Mouse (Mus musculus) ES-E14 (cell line): ENCODE measurements around the gene Dnajc15. TPM values are rescaled to one million over a fixed set of nuclear protein-coding genes. Genes with fewer than 3 reads are reported as not detected.
"Not testable (repeated sequence)": the region's sequence is repeated elsewhere in the genome, so short reads cannot be mapped to it uniquely, and the experiment has no call there.

ENCODE experiments used
- DNase-seq: peaks from one replicate; pipeline ENCODE4 v3.0.0-alpha.2; 2013; ENCODE audit warnings: low read depth, low spot score
- H3K27ac ChIP-seq: 2 replicates; pipeline ENCODE4 v1.5.1; 2012; ENCODE audit warnings: low read depth, mild to moderate bottlenecking, low read length, moderate library complexity, mixed read lengths; ENCODE audit not compliant: poor library complexity, insufficient read depth, severe bottlenecking
- H3K36me3 ChIP-seq: 2 replicates; pipeline ENCODE4 v1.6.1; 2012; ENCODE audit warnings: mild to moderate bottlenecking, low read length, moderate library complexity, mixed read lengths; ENCODE audit not compliant: control insufficient read depth, poor library complexity, insufficient read depth, severe bottlenecking
- H3K4me1 ChIP-seq, 2 experiments: fragments of 150-350 bp in 1 of 2; sonication (generic) in 1 of 2; 2 replicates each; pipeline ENCODE4 v1.6.1; 2012; ENCODE audit warnings: low read length in 2 of 2, mild to moderate bottlenecking in 1 of 2, mixed read lengths in 1 of 2; ENCODE audit not compliant: control insufficient read depth in 2 of 2, insufficient read depth in 2 of 2, poor library complexity in 1 of 2
- H3K4me3 ChIP-seq, 2 experiments: fragments of 150-350 bp in 1 of 2; sonication (generic) in 1 of 2; 2 replicates each; pipeline ENCODE4 v1.5.1; 2012; ENCODE audit warnings: low read length in 2 of 2, low read depth in 1 of 2, mild to moderate bottlenecking in 1 of 2, mixed read lengths in 1 of 2; ENCODE audit not compliant: insufficient read depth in 1 of 2, poor library complexity in 1 of 2, severe bottlenecking in 1 of 2
- H3K9ac ChIP-seq: 2 replicates; pipeline ENCODE4 v1.6.1; 2012; ENCODE audit warnings: low read depth, mild to moderate bottlenecking, low read length, mixed read lengths; ENCODE audit not compliant: poor library complexity, insufficient read depth, severe bottlenecking
- H3K9me3 ChIP-seq: fragments of 150-350 bp; sonication (generic); 2 replicates; pipeline ENCODE4 v1.6.1; 2012; ENCODE audit warnings: low read depth, mild to moderate bottlenecking, low read length; ENCODE audit not compliant: control insufficient read depth, insufficient read depth
- CHD2 ChIP-seq: IDR thresholded peaks from 2 replicates; pipeline ENCODE4 v1.6.1; 2014; ENCODE audit warnings: mild to moderate bottlenecking, low read depth, low read length, inconsistent platforms
- HCFC1 ChIP-seq: IDR thresholded peaks from 2 replicates; pipeline ENCODE4 v1.6.1; 2012; ENCODE audit warnings: low read length, inconsistent platforms, borderline replicate concordance; ENCODE audit not compliant: insufficient read depth
- MAFK ChIP-seq: IDR thresholded peaks from 2 replicates; pipeline ENCODE4 v1.6.1; 2014; ENCODE audit warnings: mild to moderate bottlenecking, low read depth, low read length, inconsistent platforms; ENCODE audit not compliant: insufficient read depth
- ZC3H11A ChIP-seq: IDR thresholded peaks from 2 replicates; pipeline ENCODE4 v1.6.1; 2012; ENCODE audit warnings: low read depth, mild to moderate bottlenecking, inconsistent platforms, low read length, borderline replicate concordance
- ZNF384 ChIP-seq: IDR thresholded peaks from 2 replicates; pipeline ENCODE4 v1.6.1; 2012; ENCODE audit warnings: low read depth, low read length, inconsistent platforms
- in situ Hi-C, 2 experiments: fragments of 600-800 bp; cut with MboI; formaldehyde crosslinking; loops; one replicate each; pipeline ENCODE4 v1.15.1; 2025; ENCODE audit warnings: low sequenced_read_pairs in 2 of 2, inconsistent platforms in 1 of 2; ENCODE audit not compliant: unreplicated experiment in 2 of 2
- total RNA-seq: library from RNA; depleted of rRNA; stranded (reverse); fragments of 300-350 nt; gene quantifications from 2 replicates; pipeline ENCODE4 v1.2.3, GENCODE M21; 2012

The Dnajc15 gene
- total RNA-seq, 1 experiment, result 37.9 TPM

GRCm38 (mm10) chr14:77889911-77890310 lies 15.0 kb upstream of the Dnajc15 start:
- Histone ChIP-seq H3K4me3 (no peak overlapping the region), H3K36me3 (no peaks in the 10 kb centered on the region), H3K4me1 (no peaks in the 10 kb centered on the region), H3K9ac (no peak overlapping the region), H3K27ac (no peak overlapping the region), H3K9me3 (no peaks in the 10 kb centered on the region)
- peak; percentile 11 for DNase-seq
- TF ChIP-seq MAFK, result peak; percentile 59; the same call in 1 of the 2 replicates
- TF ChIP-seq ZNF384, result no peak
- TF ChIP-seq CHD2, result no peak
- TF ChIP-seq ZC3H11A, result no peak
- in situ Hi-C loops, result loop anchor here in 1 of 2 experiments (5.0 kb wide), 1 partner anchor 48 kb away; no protein-coding TSS in a partner anchor

GRCm38 (mm10) chr14:77886941-77887340 lies 12.0 kb upstream of the Dnajc15 start:
- Histone ChIP-seq H3K4me1 (no peaks in the 10 kb centered on the region), H3K9ac (no peak overlapping the region), H3K36me3 (no peaks in the 10 kb centered on the region), H3K9me3 (no peaks in the 10 kb centered on the region), H3K4me3 (no peak overlapping the region), H3K27ac (no peak overlapping the region)
- TF ChIP-seq ZC3H11A, result no peak
- no peak for TF ChIP-seq CHD2
- no peak for TF ChIP-seq MAFK
- no peak for TF ChIP-seq ZNF384
- no peak for TF ChIP-seq HCFC1
- in situ Hi-C loops, result no loop called here
- no peak for DNase-seq

- Histone ChIP-seq H3K9me3 (no peaks in the 10 kb centered on the region), H3K36me3 (no peaks in the 10 kb centered on the region), H3K27ac (no peak overlapping the region), H3K4me1 (no peaks in the 10 kb centered on the region), H3K9ac (no peak overlapping the region), H3K4me3 (no peak overlapping the region)
- no peak for DNase-seq
- in situ Hi-C loops, result no loop called here
- TF ChIP-seq MAFK (no peak), CHD2 (no peak), ZNF384 (no peak), ZC3H11A (no peak), HCFC1 (no peak)
Measured at GRCm38 (mm10) chr14:77886376-77886775, 11.5 kb upstream of the Dnajc15 start.

DNA sequence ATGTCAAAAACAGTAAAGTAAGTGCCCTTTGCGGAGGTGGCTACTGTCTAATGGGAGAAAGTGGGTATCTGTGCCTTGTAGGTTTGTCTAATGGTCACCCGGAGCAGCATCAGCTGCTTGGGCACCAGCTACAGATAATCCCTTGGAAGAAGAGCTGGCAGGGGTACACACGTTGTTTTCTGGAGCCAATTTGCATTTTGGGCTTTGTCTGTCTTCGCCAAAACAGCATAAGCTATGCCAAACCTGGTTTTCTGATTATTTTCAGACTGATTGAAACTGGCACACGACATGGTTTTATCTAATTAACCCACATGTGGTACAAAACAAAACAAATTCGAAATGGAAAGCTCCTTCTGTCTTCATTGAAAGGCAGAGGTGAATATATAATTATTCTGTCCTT lies 7.7 kb upstream of the Dnajc15 start:
- no peaks in the 10 kb centered on the region for H3K36me3 ChIP-seq
- H3K4me3 ChIP-seq, result no peak overlapping the region
- H3K27ac ChIP-seq, result no peak overlapping the region
- in situ Hi-C loops, result no loop called here
- H3K9me3 ChIP-seq, result no peaks in the 10 kb centered on the region
- DNase-seq, result no peak
- TF ChIP-seq ZNF384 (no peak), ZC3H11A (no peak)
- H3K4me1 ChIP-seq, result no peaks in the 10 kb centered on the region
- H3K9ac ChIP-seq, result no peak overlapping the region

- Histone ChIP-seq H3K9me3 (no peaks in the 10 kb centered on the region), H3K4me1 (no peaks in the 10 kb centered on the region), H3K36me3 (no peaks in the 10 kb centered on the region), H3K4me3 (no peak overlapping the region), H3K9ac (no peak overlapping the region), H3K27ac (no peak overlapping the region)
- DNase-seq, result no peak
- in situ Hi-C loops, result no loop called here
- TF ChIP-seq MAFK (no peak), CHD2 (no peak), ZC3H11A (no peak), ZNF384 (no peak), HCFC1 (no peak)
Measured at GRCm38 (mm10) chr14:77881998-77882397, 7.1 kb upstream of the Dnajc15 start.

DNA sequence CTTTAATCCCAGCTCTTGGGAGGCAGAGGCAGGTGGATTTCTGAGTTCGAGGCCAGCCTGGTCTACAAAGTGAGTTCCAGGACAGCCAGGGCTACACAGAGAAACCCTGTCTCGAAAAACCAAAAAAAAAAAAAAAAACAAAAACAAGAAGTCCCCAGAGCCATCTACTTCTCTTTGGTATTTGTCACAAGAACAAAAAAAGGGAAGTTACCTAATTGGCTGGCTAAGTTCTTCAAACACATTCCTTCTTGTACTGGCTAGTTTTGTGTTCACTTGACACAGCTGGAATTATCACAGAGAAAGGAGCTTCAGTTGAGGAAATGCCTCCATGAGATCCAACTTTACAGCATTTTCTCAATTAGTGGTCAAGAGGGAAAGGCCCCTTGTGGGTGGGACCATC lies 3.0 kb upstream of the Dnajc15 start:
- H3K27ac ChIP-seq, DNase-seq, H3K4me3 ChIP-seq, H3K9me3 ChIP-seq, H3K4me1 ChIP-seq, H3K9ac ChIP-seq, H3K36me3 ChIP-seq, in situ Hi-C loops: not testable (repeated sequence)
